Mouse (Mus musculus) thymus, adult 2 months (tissue): ENCODE results near the gene Akr1e1. TPM values are rescaled to one million over a fixed set of nuclear protein-coding genes. Genes with fewer than 3 reads are reported as not detected.

Experiments used
- DNase-seq: peaks from one replicate; pipeline ENCODE4 v3.0.0; 2021
- H3K27ac ChIP-seq: fragments of 200-500 bp; 2 replicates; pipeline ENCODE4 v1.5.1; 2012; ENCODE audit warnings: low read length, control low read depth; ENCODE audit not compliant: control insufficient read depth, insufficient read depth
- H3K27me3 ChIP-seq: fragments of 200-500 bp; 2 replicates; pipeline ENCODE4 v1.6.1; 2012; ENCODE audit warnings: mild to moderate bottlenecking, low read length, moderate library complexity, mixed read lengths; ENCODE audit not compliant: control insufficient read depth, insufficient read depth
- H3K36me3 ChIP-seq: fragments of 200-500 bp; 2 replicates; pipeline ENCODE4 v1.6.1; 2012; ENCODE audit warnings: mild to moderate bottlenecking, low read length, moderate library complexity; ENCODE audit not compliant: control insufficient read depth, insufficient read depth
- H3K4me1 ChIP-seq: fragments of 200-500 bp; replicated peaks from 2 replicates; pipeline ENCODE4 v1.6.1; 2012; ENCODE audit warnings: low read length; ENCODE audit not compliant: control insufficient read depth, insufficient read depth
- H3K4me3 ChIP-seq: fragments of 200-500 bp; 2 replicates; pipeline ENCODE4 v1.5.1; 2012; ENCODE audit warnings: mild to moderate bottlenecking, low read length, control low read depth, moderate library complexity; ENCODE audit not compliant: control insufficient read depth, insufficient read depth
- CTCF ChIP-seq: fragments of 200-500 bp; IDR thresholded peaks from 2 replicates; pipeline ENCODE4 v1.5.1; 2012; ENCODE audit warnings: mild to moderate bottlenecking, control low read depth, low read length, moderate library complexity, borderline replicate concordance; ENCODE audit not compliant: control insufficient read depth, poor library complexity, insufficient read depth; ENCODE audit errors: extremely low read depth
- POLR2A ChIP-seq: fragments of 200-500 bp; IDR thresholded peaks from 2 replicates; pipeline ENCODE4 v1.6.1; 2012; ENCODE audit warnings: mild to moderate bottlenecking, low read length, control low read depth, moderate library complexity; ENCODE audit not compliant: control insufficient read depth, poor library complexity, insufficient read depth; ENCODE audit errors: extremely low read depth
- WGBS: fragments of 180-500 bp; shearing (Covaris S2); methylation state at CpG from one replicate; pipeline ENCODE4 v1.1.7; 2018; 5-methylcytosine and 5-hydroxymethylcytosine counted together
- polyA plus RNA-seq: library from polyadenylated mRNA; depleted of rRNA; stranded (reverse); fragments of >200 nt; gene quantifications from 2 replicates; pipeline ENCODE4 v1.2.3, GENCODE M21; 2012; rRNA removed

Akr1e1 gene
- polyA plus RNA-seq, 1 experiment, result 1.0 TPM

DNA sequence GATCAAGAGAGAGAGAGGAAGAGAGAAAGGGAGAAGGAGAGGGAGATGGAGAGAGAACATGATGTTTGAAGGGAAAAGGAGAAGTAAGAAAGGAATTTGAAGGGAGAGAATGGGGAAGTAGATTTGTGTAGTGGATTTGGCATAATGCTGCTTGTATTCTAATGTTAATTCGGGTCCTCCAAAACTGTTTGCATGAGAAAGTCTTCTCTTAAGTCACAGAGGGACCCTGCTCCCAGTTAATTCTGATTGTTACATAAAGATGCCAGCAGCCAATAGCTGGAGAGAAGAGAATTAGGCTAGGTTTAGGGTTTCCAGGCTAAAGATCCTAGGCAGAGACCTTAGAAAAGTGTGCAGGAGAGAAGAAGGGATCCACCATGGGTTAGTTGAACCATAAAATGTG, 49.8 kb downstream of the Akr1e1 start:
- H3K27me3 ChIP-seq, result no peaks in the 10 kb centered on the region
- no peaks in the 10 kb centered on the region for H3K4me1 ChIP-seq
- H3K27ac ChIP-seq, result no peak overlapping the region
- 70% methylated on average over 1 of the region's 1 CpGs for WGBS
- no peaks in the 10 kb centered on the region for H3K36me3 ChIP-seq
- DNase-seq, result no peak
- H3K4me3 ChIP-seq, result no peak overlapping the region
- no peak for TF ChIP-seq POLR2A
- no peak for TF ChIP-seq CTCF

Other genes starting within 250 kb of the Akr1e1 start
- gene Akr1c6, start 174.9 kb downstream of the Akr1e1 start, polyA plus RNA-seq, result 0.43 TPM in 1 of 2 replicates, not detected in the other
- gene Akr1c20, start 85.8 kb downstream of the Akr1e1 start, polyA plus RNA-seq, result not detected in 2 replicates
- gene Akr1c21, start 35.1 kb downstream of the Akr1e1 start, polyA plus RNA-seq, result 0.13 TPM in 1 of 2 replicates, not detected in the other